Mouse (Mus musculus) brain, embryonic 18.5 days (tissue): ENCODE measurements at regions not wholly inside any gene's neighbourhood (a gene's known extent, or its start where the extent isn't known, plus 50 kb on each side); places are given as distances from the start of the nearest gene placed in this dataset.

Source experiments
- DNase-seq: peaks from one replicate; pipeline ENCODE4 v3.0.0-alpha.2; 2012; ENCODE audit warnings: low read depth, low spot score

- DNase-seq = no peak
These were observed 124.0 kb upstream of the Lyplal1 start for GRCm38 (mm10) chr1:186241112-186241511.

GRCm38 (mm10) chr1:186237556-186237955, 120.4 kb upstream of the Lyplal1 start:
- no peak for DNase-seq

- no peak for DNase-seq
These were observed 119.3 kb upstream of the Lyplal1 start for GRCm38 (mm10) chr1:186236267-186237020.

- no peak for DNase-seq
These were observed 117.4 kb upstream of the Lyplal1 start for GRCm38 (mm10) chr1:186234536-186234935.

GRCm38 (mm10) chr1:186230476-186230875, 113.4 kb upstream of the Lyplal1 start:
- no peak for DNase-seq

- no peak for DNase-seq
These were observed 112.7 kb upstream of the Lyplal1 start for GRCm38 (mm10) chr1:186229856-186230255.

GRCm38 (mm10) chr1:186228396-186228795, 111.3 kb upstream of the Lyplal1 start:
- no peak for DNase-seq

GRCm38 (mm10) chr1:186224231-186224630, 107.1 kb upstream of the Lyplal1 start:
- DNase-seq = no peak

GRCm38 (mm10) chr1:186223417-186223816, 106.3 kb upstream of the Lyplal1 start:
- DNase-seq = no peak

- DNase-seq = no peak
These were observed 101.9 kb upstream of the Lyplal1 start for GRCm38 (mm10) chr1:186218995-186219394.

- no peak for DNase-seq
These were observed 100.1 kb upstream of the Lyplal1 start for GRCm38 (mm10) chr1:186217198-186217597.

- DNase-seq = no peak
These were observed 87.0 kb upstream of the Lyplal1 start for GRCm38 (mm10) chr1:186204151-186204550.

- DNase-seq = no peak
These were observed 85.4 kb upstream of the Lyplal1 start for GRCm38 (mm10) chr1:186202536-186202935.

GRCm38 (mm10) chr1:186198391-186198790, 81.3 kb upstream of the Lyplal1 start:
- no peak for DNase-seq

- DNase-seq = no peak
These were observed 79.9 kb upstream of the Lyplal1 start for GRCm38 (mm10) chr1:186197057-186197456.

GRCm38 (mm10) chr1:186189390-186189789, 72.3 kb upstream of the Lyplal1 start:
- DNase-seq = no peak

GRCm38 (mm10) chr1:186187372-186187771, 70.3 kb upstream of the Lyplal1 start:
- DNase-seq = no peak

GRCm38 (mm10) chr1:186183204-186183651, 66.1 kb upstream of the Lyplal1 start:
- no peak for DNase-seq

- DNase-seq = peak; percentile 32
These were observed 65.5 kb upstream of the Lyplal1 start for GRCm38 (mm10) chr1:186182498-186183203.

GRCm38 (mm10) chr1:186177019-186177418, 59.9 kb upstream of the Lyplal1 start:
- no peak for DNase-seq

GRCm38 (mm10) chr1:186173472-186174014, 56.4 kb upstream of the Lyplal1 start:
- no peak for DNase-seq

- no peak for DNase-seq
These were observed 54.6 kb upstream of the Lyplal1 start for GRCm38 (mm10) chr1:186171691-186172090.
